Mouse (Mus musculus) left cerebral cortex, postnatal 10 days (tissue): Measurements from ENCODE around the gene Tle6. TPM values are rescaled to one million over a fixed set of nuclear protein-coding genes. Genes with fewer than 3 reads are reported as not detected.

ENCODE experiments used
- DNase-seq, 2 experiments: peaks; one replicate each; pipeline ENCODE4 v3.0.0; 2021 to 2022; ENCODE audit warnings: low spot score in 2 of 2, mixed read lengths in 1 of 2; ENCODE audit errors: extremely low spot score in 1 of 2
- intact Hi-C: fragments of 180-260 bp; cut with DNase I; formaldehyde crosslinking; loops from one replicate; pipeline ENCODE4 v1.15.1; 2025
- total RNA-seq, 2 experiments: library from RNA; stranded (reverse); gene quantifications; 2 replicates each; pipeline ENCODE4 v1.2.3; 2021

Tle6 gene
- total RNA-seq, 2 experiments from 2014 or later: 0.93 to 3.0 TPM

GRCm38 (mm10) chr10:81570831-81571500, 29.9 kb downstream of the Tle6 start:
- DNase-seq: peak; percentile 96 to 98
- intact Hi-C loops: no loop called here

- intact Hi-C loops: no loop called here
- DNase-seq: no peak
Observed at GRCm38 (mm10) chr10:81570238-81570800, 30.6 kb downstream of the Tle6 start.

- intact Hi-C loops: no loop called here
- no peak for DNase-seq
Observed at GRCm38 (mm10) chr10:81569507-81570237, 31.2 kb downstream of the Tle6 start.

- DNase-seq: no peak
- intact Hi-C loops: no loop called here
Observed at GRCm38 (mm10) chr10:81568381-81569191, 32.3 kb downstream of the Tle6 start.

- intact Hi-C loops: no loop called here
- no peak for DNase-seq
Observed at GRCm38 (mm10) chr10:81565257-81566228, 35.3 kb downstream of the Tle6 start.

GRCm38 (mm10) chr10:81564734-81565133, 36.1 kb downstream of the Tle6 start:
- no peak for DNase-seq
- intact Hi-C loops: no loop called here

- intact Hi-C loops: no loop called here
- DNase-seq: no peak
Observed at GRCm38 (mm10) chr10:81564216-81564615, 36.7 kb downstream of the Tle6 start.

- intact Hi-C loops: no loop called here
Observed at GRCm38 (mm10) chr10:81563481-81563880, 37.4 kb downstream of the Tle6 start.

GRCm38 (mm10) chr10:81562411-81562810, 38.5 kb downstream of the Tle6 start:
- DNase-seq: no peak
- intact Hi-C loops: no loop called here

More at GRCm38 (mm10) chr10:81563481-81563880, 37.4 kb downstream of the Tle6 start:
- DNase-seq: no peak

- intact Hi-C loops: no loop called here
- DNase-seq: no peak
Observed at GRCm38 (mm10) chr10:81560719-81561459, 40.0 kb downstream of the Tle6 start.

- intact Hi-C loops: loop anchor here (10.0 kb wide), 1 partner anchor 45 kb away; the partner anchor contains the start of genes BC025920 and Tle6
- DNase-seq: peak in 1 of 2 experiments; percentile 89
Observed at GRCm38 (mm10) chr10:81559627-81560539, 41.0 kb downstream of the Tle6 start.

GRCm38 (mm10) chr10:81559163-81559626, 41.7 kb downstream of the Tle6 start, which contains the start of gene Aes:
Gene Aes (plus strand): TSS chr10:81559488.
- peak in 1 of 2 experiments; percentile 88 for DNase-seq
- intact Hi-C loops: loop anchor here (10.0 kb wide), 1 partner anchor 46 kb away; the partner anchor contains the start of genes BC025920 and Tle6

- intact Hi-C loops: loop anchor here (10.0 kb wide), 1 partner anchor 47 kb away; the partner anchor contains the start of genes BC025920 and Tle6
- DNase-seq: no peak
Observed at GRCm38 (mm10) chr10:81557491-81557890, 43.4 kb downstream of the Tle6 start.

GRCm38 (mm10) chr10:81556282-81556681, 44.6 kb downstream of the Tle6 start:
- no peak for DNase-seq
- intact Hi-C loops: loop anchor here (10.0 kb wide), 1 partner anchor 49 kb away; the partner anchor contains the start of genes BC025920 and Tle6

- intact Hi-C loops: loop anchor here (10.0 kb wide), 1 partner anchor 51 kb away; the partner anchor contains the start of genes BC025920 and Tle6
Observed at GRCm38 (mm10) chr10:81553807-81554755, 46.8 kb downstream of the Tle6 start.

More at GRCm38 (mm10) chr10:81553807-81554755, 46.8 kb downstream of the Tle6 start:
- no peak for DNase-seq
